Mouse (Mus musculus) embryonic facial prominence, embryonic 15.5 days (tissue): Measurements from ENCODE around the gene Rad54l2. TPM values are rescaled to one million over a fixed set of nuclear protein-coding genes. Genes with fewer than 3 reads are reported as not detected.

Experiments
- ATAC-seq: fragments of 200-750 bp; cut with Nextera tagmentation; 2 replicates; pipeline ENCODE4 v1.8.0; 2017; ENCODE audit warnings: low read depth, moderate TSS enrichment; ENCODE audit not compliant: insufficient number of reproducible peaks, low FRiP score, low TSS enrichment
- H3K27ac ChIP-seq: fragments of 300-500 bp; sonication (generic); replicated peaks from 2 replicates; pipeline ENCODE4 v1.5.1; 2015; ENCODE audit warnings: mild to moderate bottlenecking, inconsistent platforms
- H3K27me3 ChIP-seq: fragments of 300-500 bp; sonication (generic); 2 replicates; pipeline ENCODE4 v1.6.1; 2015; ENCODE audit warnings: inconsistent platforms
- H3K36me3 ChIP-seq: fragments of 300-500 bp; sonication (generic); 2 replicates; pipeline ENCODE4 v1.6.1; 2015; ENCODE audit warnings: mild to moderate bottlenecking, inconsistent platforms
- H3K4me1 ChIP-seq: fragments of 300-500 bp; sonication (generic); 2 replicates; pipeline ENCODE4 v1.6.1; 2015; ENCODE audit warnings: inconsistent platforms
- H3K4me2 ChIP-seq: fragments of 300-500 bp; sonication (generic); replicated peaks from 2 replicates; pipeline ENCODE4 v1.6.1; 2015; ENCODE audit warnings: mild to moderate bottlenecking, inconsistent platforms
- H3K4me3 ChIP-seq: fragments of 300-500 bp; sonication (generic); replicated peaks from 2 replicates; pipeline ENCODE4 v1.5.1; 2015; ENCODE audit warnings: mild to moderate bottlenecking, inconsistent platforms
- H3K9ac ChIP-seq: fragments of 300-500 bp; sonication (generic); 2 replicates; pipeline ENCODE4 v1.6.1; 2015; ENCODE audit warnings: inconsistent platforms
- H3K9me3 ChIP-seq: fragments of 300-500 bp; sonication (generic); replicated peaks from 2 replicates; pipeline ENCODE4 v1.6.1; 2016; ENCODE audit warnings: inconsistent platforms
- WGBS: fragments of 180-500 bp; shearing (Covaris S2); methylation state at CpG from one replicate; pipeline ENCODE4 v1.1.7; 2015; 5-methylcytosine and 5-hydroxymethylcytosine counted together
- polyA plus RNA-seq: library from polyadenylated mRNA; unstranded; fragments of >200 nt; fragmentation: Nextera tagmentation; extraction: Ambion mirVana; gene quantifications from 2 replicates; pipeline ENCODE4 v1.2.1, GENCODE M21; 2015

Rad54l2 gene
- polyA plus RNA-seq, 1 experiment from 2014 or later: 6.9 TPM

- no peaks in the 10 kb centered on the region for H3K4me1 ChIP-seq
- H3K4me2 ChIP-seq: no peak overlapping the region
- H3K27me3 ChIP-seq: no peaks in the 10 kb centered on the region
- no peak overlapping the region for H3K4me3 ChIP-seq
- H3K9ac ChIP-seq: no peak overlapping the region
- ATAC-seq: no peak
- H3K36me3 ChIP-seq: peaks cover 45% of the 10 kb centered on the region
- H3K9me3 ChIP-seq: no peaks in the 10 kb centered on the region
- H3K27ac ChIP-seq: no peak overlapping the region
- 87% methylated on average over 11 of the region's 11 CpGs for WGBS
Measured at GRCm38 (mm10) chr9:106692973-106693481, 96.0 kb downstream of the Rad54l2 start.

- Histone ChIP-seq H3K27me3 (no peaks in the 10 kb centered on the region), H3K27ac (no peak overlapping the region), H3K4me3 (no peak overlapping the region), H3K4me2 (no peak overlapping the region), H3K36me3 (peaks cover 19% of the 10 kb centered on the region), H3K9me3 (no peaks in the 10 kb centered on the region), H3K9ac (no peak overlapping the region), H3K4me1 (peaks cover 30% of the 10 kb centered on the region)
- 83% methylated on average over 8 of the region's 8 CpGs for WGBS
- no peak for ATAC-seq
Measured at GRCm38 (mm10) chr9:106688834-106689233, 100.2 kb downstream of the Rad54l2 start.

GRCm38 (mm10) chr9:106686983-106687650 lies 101.9 kb downstream of the Rad54l2 start:
- WGBS: 22% methylated on average over 8 of the region's 8 CpGs
- peaks cover 5% of the 10 kb centered on the region for H3K36me3 ChIP-seq
- no peaks in the 10 kb centered on the region for H3K27me3 ChIP-seq
- no peak overlapping the region for H3K27ac ChIP-seq
- H3K4me3 ChIP-seq: no peak overlapping the region
- H3K4me1 ChIP-seq: peaks cover 36% of the 10 kb centered on the region
- no peaks in the 10 kb centered on the region for H3K9me3 ChIP-seq
- no peak for ATAC-seq
- no peak overlapping the region for H3K4me2 ChIP-seq
- H3K9ac ChIP-seq: no peak overlapping the region

- Histone ChIP-seq H3K27me3 (no peaks in the 10 kb centered on the region), H3K9ac (peak within 1 kb of the TSS; percentile 66), H3K4me3 (peak within 1 kb of the TSS; percentile 69), H3K27ac (peak within 1 kb of the TSS; percentile 91), H3K4me1 (peaks cover 36% of the 10 kb centered on the region), H3K9me3 (no peaks in the 10 kb centered on the region), H3K36me3 (peaks cover 20% of the 10 kb centered on the region), H3K4me2 (peak within 1 kb of the TSS; percentile 87)
- under 1% methylated on average over 81 of the region's 86 CpGs for WGBS
- peak; percentile 91 for ATAC-seq
Measured at GRCm38 (mm10) chr9:106685249-106686101, 103.5 kb downstream of the Rad54l2 start, which contains the start of gene Tex264. TSS of gene Tex264 (minus strand) at chr9:106685927.

GRCm38 (mm10) chr9:106684918-106685248 lies 104.1 kb downstream of the Rad54l2 start:
- H3K4me3 ChIP-seq: peak overlapping the region; percentile 69
- ATAC-seq: no peak
- no peaks in the 10 kb centered on the region for H3K9me3 ChIP-seq
- peak overlapping the region; percentile 66 for H3K9ac ChIP-seq
- peaks cover 36% of the 10 kb centered on the region for H3K4me1 ChIP-seq
- H3K27me3 ChIP-seq: no peaks in the 10 kb centered on the region
- peak overlapping the region; percentile 91 for H3K27ac ChIP-seq
- H3K36me3 ChIP-seq: peaks cover 19% of the 10 kb centered on the region
- WGBS: 5% methylated on average over 11 of the region's 14 CpGs
- peak overlapping the region; percentile 87 for H3K4me2 ChIP-seq

- H3K27ac ChIP-seq: no peak overlapping the region
- H3K4me3 ChIP-seq: peak overlapping the region; percentile 69
- H3K27me3 ChIP-seq: no peaks in the 10 kb centered on the region
- ATAC-seq: no peak
- no peaks in the 10 kb centered on the region for H3K9me3 ChIP-seq
- peak overlapping the region; percentile 87 for H3K4me2 ChIP-seq
- H3K36me3 ChIP-seq: peaks cover 25% of the 10 kb centered on the region
- peaks cover 36% of the 10 kb centered on the region for H3K4me1 ChIP-seq
- WGBS: 75% methylated on average over 6 of the region's 6 CpGs
- H3K9ac ChIP-seq: 0 out of 2 replicates have a peak overlapping the region, but pooled peaks have one; percentile 66
Measured at GRCm38 (mm10) chr9:106684093-106684872, 104.7 kb downstream of the Rad54l2 start.

- no peak for ATAC-seq
- WGBS: 83% methylated on average over 9 of the region's 9 CpGs
Measured at GRCm38 (mm10) chr9:106681026-106681425, 108.0 kb downstream of the Rad54l2 start.

GRCm38 (mm10) chr9:106678242-106678641 lies 110.8 kb downstream of the Rad54l2 start:
- no peak for ATAC-seq
- Histone ChIP-seq H3K9me3 (no peaks in the 10 kb centered on the region), H3K36me3 (peaks cover 56% of the 10 kb centered on the region), H3K4me3 (no peak overlapping the region), H3K4me2 (no peak overlapping the region), H3K27ac (no peak overlapping the region), H3K4me1 (peaks cover 4% of the 10 kb centered on the region; the same call in 1 of the 2 replicates), H3K9ac (no peak overlapping the region), H3K27me3 (no peaks in the 10 kb centered on the region)
- WGBS: 58% methylated on average over 4 of the region's 4 CpGs

More at GRCm38 (mm10) chr9:106681026-106681425, 108.0 kb downstream of the Rad54l2 start:
- Histone ChIP-seq H3K9ac (no peak overlapping the region), H3K27ac (no peak overlapping the region), H3K4me2 (no peak overlapping the region), H3K36me3 (peaks cover 49% of the 10 kb centered on the region), H3K27me3 (no peaks in the 10 kb centered on the region), H3K4me1 (peaks cover 19% of the 10 kb centered on the region), H3K9me3 (no peaks in the 10 kb centered on the region), H3K4me3 (no peak overlapping the region)

- ATAC-seq: no peak
- Histone ChIP-seq H3K9me3 (no peaks in the 10 kb centered on the region), H3K27me3 (no peaks in the 10 kb centered on the region), H3K4me1 (no peaks in the 10 kb centered on the region), H3K4me2 (no peak overlapping the region), H3K36me3 (peaks cover 62% of the 10 kb centered on the region), H3K27ac (no peak overlapping the region), H3K4me3 (no peak overlapping the region), H3K9ac (no peak overlapping the region)
- WGBS: 83% methylated on average over 5 of the region's 5 CpGs
Measured at GRCm38 (mm10) chr9:106677702-106678101, 111.3 kb downstream of the Rad54l2 start.

GRCm38 (mm10) chr9:106676571-106676970 lies 112.4 kb downstream of the Rad54l2 start:
- 82% methylated on average over 4 of the region's 4 CpGs for WGBS
- Histone ChIP-seq H3K36me3 (peaks cover 66% of the 10 kb centered on the region), H3K4me3 (no peak overlapping the region), H3K4me1 (no peaks in the 10 kb centered on the region), H3K4me2 (no peak overlapping the region), H3K27me3 (no peaks in the 10 kb centered on the region), H3K9ac (no peak overlapping the region), H3K27ac (no peak overlapping the region), H3K9me3 (no peaks in the 10 kb centered on the region)
- ATAC-seq: no peak

- H3K4me2 ChIP-seq: no peak overlapping the region
- no peaks in the 10 kb centered on the region for H3K27me3 ChIP-seq
- H3K36me3 ChIP-seq: peaks cover 67% of the 10 kb centered on the region
- no peak overlapping the region for H3K4me3 ChIP-seq
- no peaks in the 10 kb centered on the region for H3K4me1 ChIP-seq
- H3K9me3 ChIP-seq: no peaks in the 10 kb centered on the region
- WGBS: 74% methylated on average over 9 of the region's 9 CpGs
- ATAC-seq: no peak
- no peak overlapping the region for H3K27ac ChIP-seq
- H3K9ac ChIP-seq: no peak overlapping the region
Measured at GRCm38 (mm10) chr9:106675965-106676364, 113.0 kb downstream of the Rad54l2 start.
